Mouse (Mus musculus) yolk sac, embryonic 10.5 days (tissue): ENCODE results near the gene Zbtb9.

Experiments
- DNase-seq: peaks from one replicate; pipeline ENCODE4 v3.0.0-alpha.2; 2017; ENCODE audit warnings: low spot score

The Zbtb9 gene

DNA sequence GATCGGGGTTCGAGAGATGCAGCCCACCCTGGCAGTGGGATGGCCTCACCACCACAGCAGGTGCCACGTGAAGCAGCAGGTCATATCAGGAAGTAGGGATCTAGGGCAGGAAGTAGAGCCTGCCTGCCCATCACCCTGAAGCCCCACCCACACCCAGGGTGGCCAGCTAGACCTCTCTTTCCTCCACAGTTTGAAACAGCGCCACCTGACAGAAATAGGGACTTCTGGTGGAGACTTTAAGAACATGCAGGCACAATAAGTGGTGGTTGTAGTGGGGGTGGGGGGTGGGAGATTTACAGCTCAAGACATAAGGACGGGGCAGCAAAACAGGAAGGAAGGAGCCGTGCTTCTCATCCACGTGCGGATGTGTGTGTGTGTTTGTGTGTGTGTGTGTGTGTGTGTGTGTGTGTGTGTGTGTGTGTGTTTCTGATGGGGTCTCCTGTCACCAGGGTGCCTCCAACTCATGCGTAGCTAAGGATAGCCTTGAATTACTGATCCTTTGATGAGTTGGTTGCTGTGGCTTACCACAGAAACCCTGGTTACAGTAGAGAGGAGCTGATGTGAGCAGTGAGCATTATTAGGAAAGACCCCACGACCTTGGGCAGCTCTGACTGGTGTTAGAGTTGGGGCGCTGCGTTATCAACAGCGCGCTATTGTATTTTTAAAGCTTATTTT, 39.2 kb downstream of the Zbtb9 start:
- no peak for DNase-seq

DNA sequence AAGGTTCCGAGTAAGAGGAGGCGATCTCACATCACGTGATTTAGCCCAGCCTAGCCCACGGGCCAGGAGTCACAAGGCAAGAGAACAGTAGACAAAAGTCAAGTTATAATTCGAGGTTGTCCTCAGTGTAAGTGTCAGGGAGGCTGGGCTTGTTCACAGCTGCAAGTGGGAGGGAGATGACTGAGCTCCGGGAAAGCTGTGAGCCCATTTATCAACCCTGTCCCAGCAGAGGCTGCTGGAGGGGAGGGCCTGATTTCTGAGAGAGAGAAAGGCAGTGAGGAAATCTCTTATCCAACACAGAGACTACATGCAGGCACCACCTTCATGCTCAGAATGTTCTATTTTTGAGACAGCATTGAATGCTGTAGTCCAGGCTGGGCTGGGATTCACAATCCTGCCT, 39.9 kb downstream of the Zbtb9 start:
- no peak for DNase-seq

DNA sequence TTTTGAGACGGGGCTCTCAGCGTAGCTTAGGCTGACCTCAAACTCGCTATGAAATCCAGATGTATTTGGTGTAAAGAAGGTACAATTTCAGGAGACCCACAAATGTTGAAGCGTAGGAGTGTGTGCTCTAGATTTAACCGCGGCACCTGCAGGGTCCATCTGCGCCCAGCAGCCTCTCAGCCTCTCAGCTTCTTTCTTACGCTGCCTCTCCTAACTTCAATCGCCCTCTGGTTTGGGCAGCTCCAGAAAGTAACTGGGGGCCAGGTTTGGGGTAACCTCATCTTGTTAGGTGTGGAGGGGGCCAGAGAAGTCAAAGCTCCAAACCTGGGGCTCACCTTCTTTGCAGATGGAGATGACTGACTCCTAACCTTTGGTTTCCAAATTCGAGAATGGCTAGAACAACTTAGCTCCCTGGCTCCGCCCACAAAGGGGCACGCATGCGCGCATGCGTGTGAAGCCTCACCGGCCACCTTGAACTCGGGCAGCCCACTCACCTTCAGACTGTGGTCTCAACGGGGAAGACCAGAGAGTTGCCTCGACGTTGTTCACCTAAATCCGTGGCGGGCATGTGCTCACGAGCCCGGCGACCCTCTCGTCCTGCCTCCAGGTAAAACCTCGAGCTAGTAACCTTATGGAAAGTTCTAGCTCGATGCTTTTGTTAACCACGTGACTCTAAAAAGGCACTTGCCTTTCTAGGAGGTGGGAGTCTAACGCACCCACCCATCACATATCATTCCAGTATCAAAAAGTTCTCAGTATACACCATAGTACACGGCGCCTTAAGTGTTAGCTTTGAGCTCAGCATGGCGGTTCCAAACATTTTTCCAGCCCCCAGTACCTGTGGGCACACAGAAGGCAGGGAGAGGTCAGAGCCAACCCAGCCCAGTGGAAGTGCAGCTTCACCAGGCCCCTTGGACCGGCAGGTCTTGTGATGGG, 44.9 kb downstream of the Zbtb9 start:
- DNase-seq: peak; percentile 87

DNA sequence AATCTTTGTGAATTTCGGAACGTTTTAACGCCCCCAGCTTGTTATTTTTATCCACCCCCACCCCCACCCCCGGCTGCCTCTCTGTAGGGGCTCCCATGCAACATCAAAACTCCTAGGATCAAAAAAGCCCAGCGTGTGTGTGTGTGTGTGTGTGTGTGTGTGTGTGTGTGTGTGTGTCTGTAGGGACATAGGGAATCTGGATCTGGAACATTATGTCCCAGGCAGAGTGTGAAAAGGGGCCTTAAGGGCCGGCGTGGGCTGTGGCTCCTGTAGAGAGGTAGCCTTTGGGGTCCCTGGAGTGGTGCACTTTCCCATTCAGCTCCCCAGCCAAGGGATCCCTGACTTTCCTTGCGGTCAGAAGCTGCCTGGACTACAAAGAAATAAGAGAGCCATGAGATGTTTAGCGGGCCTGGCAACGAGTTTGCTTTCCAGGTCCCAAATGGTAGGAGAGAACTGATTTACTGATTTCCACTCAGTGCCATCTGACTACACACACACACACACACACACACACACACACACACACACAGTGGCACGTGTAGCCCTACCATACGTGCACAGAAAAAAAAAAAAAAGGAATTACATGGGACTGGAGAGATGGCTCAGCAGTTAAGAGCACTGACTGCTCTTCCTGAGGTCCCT, 45.7 kb downstream of the Zbtb9 start:
- no peak for DNase-seq

DNA sequence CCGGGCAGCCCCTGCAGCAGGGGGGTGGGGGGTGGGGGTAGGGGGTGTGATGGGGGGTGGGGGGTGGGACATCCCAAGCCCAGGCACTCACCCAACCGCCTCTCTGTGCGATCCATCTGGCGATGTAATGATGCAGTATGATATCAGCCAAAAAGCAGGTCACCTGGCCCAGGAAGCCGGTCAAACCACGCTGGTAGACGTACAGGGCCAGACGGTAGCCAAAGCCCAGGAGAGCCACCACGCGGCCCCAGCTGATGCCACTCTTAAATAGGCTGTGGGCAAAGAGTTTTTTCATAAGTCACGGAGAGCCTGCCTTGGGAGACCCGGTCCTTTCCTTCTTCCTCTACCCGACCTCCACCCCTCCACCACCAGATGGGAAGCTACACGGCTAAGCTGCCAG, 48.1 kb downstream of the Zbtb9 start:
- no peak for DNase-seq

DNA sequence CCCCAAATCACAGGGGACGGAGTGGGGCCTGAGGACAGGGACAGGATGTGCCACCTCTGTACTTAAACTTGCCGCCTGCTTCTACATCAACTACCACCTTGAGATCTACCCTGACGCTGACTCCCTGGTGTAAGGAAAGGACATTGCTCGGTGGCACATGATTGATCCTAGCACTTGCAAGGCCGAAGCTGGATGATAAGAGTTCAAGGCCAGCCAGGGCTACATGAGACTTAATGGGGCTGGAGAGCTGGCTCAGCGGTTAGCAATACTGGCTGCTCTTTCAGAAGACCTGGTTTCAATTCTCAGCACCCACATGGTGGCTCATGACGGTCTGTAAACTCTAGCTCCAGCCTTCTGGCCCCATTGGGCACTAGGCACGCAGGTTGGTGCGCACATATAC, 48.8 kb downstream of the Zbtb9 start:
- DNase-seq: no peak

DNA sequence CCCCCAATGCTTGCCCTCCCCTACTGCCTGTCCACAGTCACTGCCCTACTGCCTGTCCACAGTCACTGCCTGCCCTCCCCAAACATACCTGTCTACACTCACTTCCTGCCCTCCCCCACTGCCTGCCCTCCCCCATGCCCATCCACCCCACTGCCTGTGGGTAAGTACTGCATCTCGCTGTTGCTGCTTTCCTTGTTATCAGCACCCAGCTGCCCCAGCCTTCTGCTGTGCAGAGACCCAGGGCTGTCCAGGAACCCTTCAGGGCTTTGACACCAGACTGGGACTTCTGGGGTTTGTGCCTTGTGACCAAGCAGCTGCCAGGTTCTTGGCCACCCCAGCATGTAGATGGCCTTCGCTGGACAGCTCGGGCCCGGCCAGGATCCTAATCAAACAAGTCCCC, 50.4 kb downstream of the Zbtb9 start:
- DNase-seq: no peak

DNA sequence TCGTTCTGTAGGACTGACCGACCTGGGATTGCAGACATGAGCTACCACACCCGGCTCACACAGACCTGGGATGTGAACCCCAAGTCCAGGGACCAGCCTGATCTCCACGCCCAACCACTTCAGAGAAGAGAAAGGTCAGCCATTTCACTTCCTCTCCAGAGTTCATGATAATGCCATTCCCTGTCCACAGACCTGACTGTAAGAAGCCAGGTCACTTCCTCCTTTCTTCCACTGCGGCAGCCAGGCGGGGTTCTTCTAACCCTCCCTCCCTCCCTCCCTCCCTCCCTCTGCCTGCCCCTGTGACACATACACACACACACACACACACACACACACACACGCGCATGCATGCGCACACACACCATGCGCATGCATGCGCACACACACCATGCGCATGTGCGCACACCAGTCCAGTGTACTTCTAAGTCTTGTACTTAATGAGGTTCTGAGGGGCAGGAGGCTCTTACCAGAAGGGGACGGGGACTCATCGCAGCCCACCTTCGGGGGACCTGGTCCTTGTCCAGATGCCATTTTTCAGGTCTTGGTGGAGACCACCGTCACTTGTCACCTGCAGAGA, 52.4 kb downstream of the Zbtb9 start:
- no peak for DNase-seq

DNA sequence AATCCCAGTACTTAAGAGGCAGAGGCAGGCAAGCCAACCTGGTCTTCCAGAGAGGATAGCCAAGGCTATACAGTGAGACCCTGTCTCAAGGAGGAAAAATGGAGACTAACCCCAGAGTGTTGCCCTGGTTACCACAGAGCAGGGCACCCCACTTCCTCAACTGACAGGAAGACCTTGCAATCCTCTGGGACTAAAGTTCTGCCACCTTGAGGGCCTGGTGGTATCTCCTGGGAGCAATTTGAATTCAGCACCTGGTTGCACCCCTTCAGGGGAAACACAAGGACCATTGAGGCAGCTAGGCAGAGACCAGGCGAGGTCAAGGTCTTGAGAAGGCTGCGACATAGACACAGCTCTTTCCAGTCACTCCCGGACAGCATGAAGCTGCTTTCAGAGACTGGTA, 53.0 kb downstream of the Zbtb9 start:
- DNase-seq: no peak

DNA sequence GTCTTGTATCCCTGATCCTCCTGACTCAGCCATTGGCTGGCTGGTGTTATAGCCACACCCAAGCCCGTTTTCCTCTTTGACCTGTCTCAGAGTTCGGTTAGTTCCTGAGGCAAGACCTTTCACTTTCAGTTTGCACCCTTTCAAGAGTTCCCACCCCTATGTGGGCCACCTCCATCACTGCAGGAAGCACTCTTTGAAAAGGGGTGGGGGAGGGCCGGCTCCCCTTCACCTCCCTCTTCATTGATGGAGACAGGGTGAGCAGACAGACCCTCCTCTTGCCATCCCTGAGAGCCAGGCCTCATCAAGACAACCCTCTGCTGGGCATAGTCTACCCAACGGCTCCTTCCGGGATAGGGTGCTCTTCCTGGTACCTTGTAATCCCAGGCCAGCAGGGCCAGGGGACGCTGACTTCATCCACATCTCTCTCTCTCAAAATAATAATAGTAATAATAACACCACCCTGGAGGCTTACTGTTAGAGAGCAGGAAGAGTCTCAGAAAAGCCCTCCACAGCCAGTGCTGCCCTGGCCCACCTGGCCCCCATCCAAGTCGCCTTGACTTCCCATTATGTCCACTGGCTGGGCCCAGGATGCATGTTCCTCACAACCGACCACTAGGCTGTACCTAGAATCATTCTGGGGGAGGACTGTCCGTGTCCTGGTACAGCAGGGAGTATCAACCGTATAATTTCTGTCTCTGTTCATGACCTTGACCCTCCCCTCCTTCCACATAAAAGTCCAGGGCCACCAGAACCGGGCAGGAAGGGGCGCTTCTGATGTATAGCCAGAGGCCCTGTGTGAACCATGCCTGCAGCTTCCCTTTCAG, 54.7 kb downstream of the Zbtb9 start:
- DNase-seq: no peak

DNA sequence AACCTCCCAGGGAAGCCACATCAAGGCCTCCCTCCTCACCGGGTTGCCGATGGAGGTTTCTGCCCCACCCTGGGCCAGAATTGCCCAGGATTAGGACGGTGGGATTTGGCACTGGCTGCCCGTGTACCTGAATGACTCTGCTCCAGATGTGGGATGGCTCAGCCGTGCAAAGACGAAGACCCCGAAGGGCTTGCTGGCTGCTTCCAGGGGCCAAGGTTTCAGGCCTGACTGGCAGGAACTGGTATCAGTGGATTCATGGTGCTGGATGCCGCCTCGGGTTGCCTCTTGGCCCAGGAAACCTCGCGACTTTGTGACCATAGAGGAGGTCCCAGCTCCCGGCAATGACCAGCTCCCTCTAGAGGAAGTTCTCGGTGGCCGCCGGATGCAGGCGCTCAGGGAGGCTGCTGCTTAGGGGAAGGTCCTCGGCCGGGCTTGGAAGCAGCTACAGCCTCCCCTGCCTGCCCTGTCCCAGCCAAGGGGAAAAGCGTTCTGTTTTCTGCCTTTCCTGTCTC, 55.4 kb downstream of the Zbtb9 start:
- peak; percentile 87 for DNase-seq

DNA sequence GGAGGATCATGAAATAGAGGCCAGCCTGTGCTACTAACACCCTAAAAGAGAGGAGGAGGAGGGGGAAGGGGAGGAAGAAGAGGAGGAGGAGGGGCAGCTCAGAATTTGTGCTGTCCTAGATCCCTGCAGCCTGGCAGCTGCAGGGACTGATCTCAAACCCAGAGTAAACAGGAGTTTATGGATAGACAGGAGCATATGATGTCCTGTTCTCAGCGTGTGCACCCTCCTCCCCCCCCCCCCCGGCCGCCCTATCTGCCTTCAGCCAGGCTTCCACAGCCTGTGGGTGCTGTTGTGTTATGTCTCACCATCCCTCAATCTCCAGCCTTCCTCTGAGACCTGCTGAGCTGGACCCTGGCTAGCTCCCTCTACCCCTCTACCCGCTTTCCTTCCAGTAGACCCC, 55.9 kb downstream of the Zbtb9 start, which contains the start of gene Bak1:
TSS of gene Bak1 (minus strand) at position 101 of the 400 bp plus-strand sequence.
- DNase-seq: no peak

DNA sequence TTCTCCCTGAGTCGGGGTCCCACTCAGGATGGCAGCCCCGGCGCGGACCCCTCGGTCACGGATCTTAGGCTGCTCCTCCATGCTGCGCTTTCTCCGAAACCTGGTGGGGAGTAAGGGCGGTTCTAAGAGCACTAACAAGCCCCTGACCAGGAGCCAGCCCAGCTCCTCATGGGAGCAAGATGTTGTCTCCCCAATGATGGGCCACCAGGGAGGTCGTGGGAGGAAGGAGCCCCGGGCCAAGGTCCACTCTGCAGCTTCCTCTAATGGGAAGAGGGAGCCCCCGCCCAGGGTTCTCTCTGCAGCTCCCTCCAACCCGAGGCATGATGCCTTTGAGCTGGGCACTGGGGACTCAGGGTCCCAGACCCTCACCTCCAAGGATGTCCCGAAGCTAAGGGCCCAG, 56.5 kb downstream of the Zbtb9 start:
- DNase-seq: no peak

DNA sequence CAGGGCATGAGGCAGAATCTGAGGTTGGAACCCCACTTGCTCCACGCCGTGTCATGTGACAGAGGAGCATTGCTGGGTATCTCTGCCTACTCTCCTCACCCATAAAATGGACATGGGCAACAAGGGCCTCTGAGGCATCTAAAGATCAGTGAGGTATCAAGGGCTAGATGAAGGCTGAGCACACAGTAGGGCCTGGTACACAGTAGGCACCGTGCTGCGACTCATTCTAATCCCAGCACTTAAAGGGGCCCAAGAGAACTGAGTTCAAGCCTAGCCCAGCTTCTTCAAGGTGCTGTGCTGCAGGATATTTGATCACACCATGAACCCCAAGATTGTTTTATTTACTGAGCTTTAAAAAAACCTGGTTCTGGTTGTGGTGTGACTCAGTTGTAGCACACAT, 57.9 kb downstream of the Zbtb9 start:
- DNase-seq: no peak

DNA sequence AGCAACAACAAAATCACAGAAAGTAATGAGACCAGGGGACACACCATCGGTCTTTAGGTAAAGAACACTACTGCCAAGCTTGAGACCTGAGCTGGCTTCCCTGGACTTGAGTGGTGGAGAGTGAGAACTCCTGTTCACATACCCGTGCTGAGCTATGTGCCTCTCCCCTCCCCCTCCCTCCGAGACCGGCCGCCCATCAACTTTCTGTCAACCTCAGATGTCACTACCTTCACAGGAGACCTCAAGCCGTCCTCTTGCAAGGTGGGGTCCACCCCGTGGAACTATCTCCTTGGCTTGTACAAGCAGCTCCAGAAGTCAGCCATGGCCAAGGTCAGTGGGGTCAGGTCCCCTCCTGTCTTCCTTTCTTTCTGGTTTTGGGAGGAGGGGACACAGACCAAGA, 59.4 kb downstream of the Zbtb9 start:
- no peak for DNase-seq

DNA sequence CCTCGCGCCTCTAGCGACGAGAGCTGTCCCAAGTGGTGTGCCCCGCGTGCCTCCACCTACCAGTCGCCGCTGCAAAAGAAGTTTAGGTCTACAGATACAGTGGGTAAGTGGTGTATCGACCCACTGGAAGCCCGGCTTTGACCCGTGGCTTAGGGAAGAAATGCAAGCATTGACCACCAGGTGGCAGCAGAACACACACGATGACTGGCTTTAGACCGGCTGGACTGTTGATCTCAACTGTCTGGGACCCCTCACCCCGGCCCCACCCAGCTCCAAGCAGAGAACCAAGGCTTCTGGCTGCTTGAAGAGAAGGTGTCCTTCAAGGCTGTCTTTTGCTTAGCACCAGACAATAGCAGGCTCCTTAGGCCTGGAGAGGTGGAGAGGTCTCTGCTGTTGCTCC, 59.9 kb downstream of the Zbtb9 start:
- DNase-seq: peak; percentile 73

DNA sequence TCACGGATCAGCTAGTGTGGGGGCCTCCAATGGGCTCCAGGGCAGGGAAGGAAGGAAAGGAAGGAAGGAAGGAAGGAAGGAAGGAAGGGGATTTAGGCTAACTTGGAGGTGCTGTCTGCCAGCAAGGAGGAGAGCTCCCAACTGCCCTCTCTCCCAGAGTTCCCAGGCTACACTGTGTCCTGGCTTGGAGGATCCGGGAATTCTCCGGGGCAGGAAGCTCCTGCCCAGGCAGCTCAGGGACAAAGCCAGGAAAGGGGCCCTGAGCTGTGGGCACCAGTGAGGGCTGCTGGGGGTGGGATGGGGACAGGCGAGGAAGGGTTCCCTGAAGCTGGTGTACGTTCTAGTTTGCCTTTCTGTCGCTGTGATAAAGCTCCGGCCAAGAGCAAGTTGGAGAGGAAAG, 63.5 kb downstream of the Zbtb9 start:
- no peak for DNase-seq

DNA sequence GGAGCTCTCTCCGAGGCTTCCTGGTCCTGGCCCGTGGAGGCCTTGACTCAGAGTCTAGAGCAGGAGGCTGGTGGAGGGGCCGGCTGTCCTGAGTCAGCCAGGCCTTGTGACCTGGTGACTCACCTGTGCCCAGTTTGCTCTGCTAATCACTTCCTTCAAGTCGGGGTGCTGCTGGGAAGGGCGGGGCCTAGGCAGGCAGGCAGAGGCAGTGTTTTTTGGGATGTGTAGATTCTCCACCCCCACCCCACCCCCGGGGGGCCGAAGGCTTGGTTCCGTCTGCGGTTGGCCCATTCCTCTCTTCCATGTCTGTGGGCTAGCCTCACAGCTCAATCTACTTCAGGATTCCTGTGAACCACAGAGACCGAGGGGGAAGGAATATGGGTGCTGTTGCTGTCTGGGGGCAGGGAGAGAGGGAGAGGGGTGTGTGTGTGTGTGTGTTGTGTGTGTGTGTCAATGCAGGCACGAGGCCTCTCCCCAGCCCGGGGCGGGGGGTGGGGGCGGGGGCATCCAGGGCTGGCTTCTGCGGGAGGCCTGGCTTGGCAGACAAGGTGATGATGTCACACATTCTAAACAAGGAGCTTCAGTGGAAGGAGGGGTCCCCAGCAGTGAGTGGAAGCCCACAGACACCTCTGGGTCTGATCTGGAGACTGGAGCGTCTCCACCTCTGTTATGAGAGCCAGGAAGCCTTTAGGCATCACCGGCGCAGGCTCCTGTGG, 65.5 kb downstream of the Zbtb9 start:
- no peak for DNase-seq

DNA sequence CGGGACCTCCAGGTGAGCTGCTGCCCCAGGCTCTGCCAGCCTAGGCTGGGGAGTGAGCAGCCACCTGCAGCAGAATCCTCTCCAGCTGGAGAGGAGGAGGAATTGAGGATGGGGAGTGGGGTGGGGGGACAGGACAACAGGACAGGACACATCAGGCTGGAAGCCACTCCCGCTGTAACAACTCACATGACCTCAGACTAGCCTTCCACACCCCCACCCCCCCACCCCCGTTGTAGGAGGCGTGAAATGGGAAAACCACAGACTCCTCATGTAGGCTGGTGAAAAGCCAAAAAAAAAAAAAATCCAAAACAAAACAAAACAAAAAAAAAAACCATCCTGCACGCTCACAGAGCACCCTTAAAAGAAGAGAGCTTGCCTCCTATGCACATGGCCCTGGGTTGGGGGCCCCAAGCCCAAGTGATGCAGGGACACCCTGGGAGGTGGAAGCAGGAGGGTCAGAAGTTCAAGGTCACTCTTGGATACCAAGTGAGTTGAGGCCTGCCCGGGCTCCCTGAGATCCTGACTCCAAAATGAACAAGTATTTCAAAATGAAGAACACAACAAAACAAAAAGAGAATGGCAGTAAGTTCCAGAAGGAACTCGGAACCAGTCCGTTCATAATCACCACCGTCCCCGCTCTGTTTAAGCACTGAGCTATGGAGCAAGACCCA, 66.6 kb downstream of the Zbtb9 start:
- no peak for DNase-seq
